21 mouse cellular contexts compared by ENCODE assay signal in genomic region chr3:96098168-96098567, GRCm38 (mm10). TPM values are rescaled to one million over a fixed set of nuclear protein-coding genes. Genes with fewer than 3 reads are reported as not detected.
DNase-seq lines count a peak whose midpoint lies in the region; ATAC-seq and TF ChIP-seq lines count a peak whose summit lies in the region.
"Had no signal": no experiment of that assay in that cellular context is flagged by ENCODE, and none has a peak within 500 bp of the region (broad histone marks: within the 10 kb centered on the region; RNA-seq: fewer than 3 reads in every experiment).

No protein-coding gene starts in this region.

- DNase-seq in Patski (ENCODE audit: low read depth, low spot score): no peak
- DNase-seq in natural killer cell, adult 2 months (ENCODE audit: low spot score in 2 of 2): no peak
- no peak for DNase-seq in retina, embryonic 14.5 days (ENCODE audit: low spot score)
- DNase-seq: cerebellum, adult 11 months; cerebellum, adult 9-11 months; liver, embryonic 13.5 days; thymus, adult 2 months; thymus, postnatal 36 days had no signal

- no peak overlapping the region for H3K9ac ChIP-seq in intestine, postnatal 0 days (ENCODE audit: low read depth, low read length)
- H3K9ac ChIP-seq in intestine, embryonic 15.5 days: no peak overlapping the region
- no peak overlapping the region for H3K9ac ChIP-seq in stomach, embryonic 15.5 days
- H3K9ac ChIP-seq in midbrain, embryonic 15.5 days: no peak overlapping the region
- H3K9ac ChIP-seq: embryonic facial prominence, embryonic 13.5 days; heart, embryonic 15.5 days; liver, embryonic 13.5 days; midbrain, embryonic 13.5 days; neural tube, embryonic 12.5 days had no signal

- H3K4me2 ChIP-seq in intestine, postnatal 0 days (replicated peaks; ENCODE audit: low read depth): no peak overlapping the region
- no peak overlapping the region for H3K4me2 ChIP-seq in intestine, embryonic 15.5 days (replicated peaks)
- H3K4me2 ChIP-seq in stomach, embryonic 15.5 days: no peak overlapping the region
- no peak overlapping the region for H3K4me2 ChIP-seq in midbrain, embryonic 15.5 days
- H3K4me2 ChIP-seq: embryonic facial prominence, embryonic 13.5 days; heart, embryonic 15.5 days; liver, embryonic 13.5 days; midbrain, embryonic 13.5 days; neural tube, embryonic 12.5 days had no signal

- ATAC-seq in intestine, postnatal 0 days: no peak
- ATAC-seq in intestine, embryonic 15.5 days: no peak
- ATAC-seq in Patski: peak; percentile 12
- ATAC-seq in megakaryocyte, adult 5-6 weeks (ENCODE audit: poor library complexity, severe bottlenecking): peak; percentile 24; the same call in 1 of the 2 replicates
- ATAC-seq in stomach, embryonic 15.5 days (ENCODE audit: insufficient read depth, low FRiP score, low read depth): no peak
- no peak for ATAC-seq in midbrain, embryonic 15.5 days (replicated peaks)
- ATAC-seq: forebrain, embryonic 16.5 days; midbrain, embryonic 13.5 days had no signal

- CTCF ChIA-PET in Patski (lab: Charles Lee): interaction anchor here (0.9 to 2.4 kb wide), 14 partner anchors 8 to 121 kb away, joined by 3 to 16 read pairs (median 4); partner anchors contain the start of genes Bola1 and Hist2h2ab

- TF ChIP-seq CTCF in intestine, postnatal 0 days (IDR thresholded peaks at IDR 0.05; ENCODE audit: low read depth): no peak
- no peak for TF ChIP-seq CTCF in Patski (IDR thresholded peaks at IDR 0.05)

- H3K36me3 ChIP-seq in intestine, postnatal 0 days (ENCODE audit: control insufficient read depth, insufficient read depth): no peaks in the 10 kb centered on the region
- no peaks in the 10 kb centered on the region for H3K36me3 ChIP-seq in intestine, embryonic 15.5 days
- H3K36me3 ChIP-seq in stomach, embryonic 15.5 days: no peaks in the 10 kb centered on the region
- no peaks in the 10 kb centered on the region for H3K36me3 ChIP-seq in midbrain, embryonic 15.5 days (replicated peaks)
- H3K36me3 ChIP-seq: embryonic facial prominence, embryonic 13.5 days; heart, embryonic 15.5 days; liver, embryonic 13.5 days; midbrain, embryonic 13.5 days; neural tube, embryonic 12.5 days had no signal

- 62% methylated on average over 4 of the region's 4 CpGs for WGBS in intestine, postnatal 0 days
- WGBS in intestine, embryonic 15.5 days: 62% methylated on average over 4 of the region's 4 CpGs
- 51% methylated on average over 4 of the region's 4 CpGs for WGBS in stomach, embryonic 15.5 days
- 70% methylated on average over 4 of the region's 4 CpGs for WGBS in midbrain, embryonic 15.5 days

- POLR2A ChIA-PET in Patski (lab: Charles Lee): interaction anchor here (1.0 to 2.3 kb wide), 4 partner anchors 8 to 63 kb away, joined by 3 to 16 read pairs (median 4); partner anchors contain the start of gene Mtmr11

- H3K27me3 ChIP-seq in intestine, postnatal 0 days (replicated peaks; ENCODE audit: control insufficient read depth, insufficient read depth, low read length): no peaks in the 10 kb centered on the region
- no peaks in the 10 kb centered on the region for H3K27me3 ChIP-seq in intestine, embryonic 15.5 days (replicated peaks)
- no peaks in the 10 kb centered on the region for H3K27me3 ChIP-seq in Patski
- H3K27me3 ChIP-seq in stomach, embryonic 15.5 days (replicated peaks): no peaks in the 10 kb centered on the region
- H3K27me3 ChIP-seq in midbrain, embryonic 15.5 days (replicated peaks): no peaks in the 10 kb centered on the region
- H3K27me3 ChIP-seq: embryonic facial prominence, embryonic 13.5 days; heart, embryonic 15.5 days; liver, embryonic 13.5 days; midbrain, embryonic 13.5 days; neural tube, embryonic 12.5 days had no signal

- H3K9me3 ChIP-seq in intestine, postnatal 0 days (ENCODE audit: control insufficient read depth): no peaks in the 10 kb centered on the region
- H3K9me3 ChIP-seq in intestine, embryonic 15.5 days: no peaks in the 10 kb centered on the region
- no peaks in the 10 kb centered on the region for H3K9me3 ChIP-seq in stomach, embryonic 15.5 days
- H3K9me3 ChIP-seq in midbrain, embryonic 15.5 days: no peaks in the 10 kb centered on the region
- H3K9me3 ChIP-seq: embryonic facial prominence, embryonic 13.5 days; heart, embryonic 15.5 days; liver, embryonic 13.5 days; midbrain, embryonic 13.5 days; neural tube, embryonic 12.5 days had no signal

- H3K27ac ChIP-seq in intestine, postnatal 0 days (ENCODE audit: low read depth, low read length): peak overlapping the region; percentile 28; the same call in 1 of the 2 replicates
- no peak overlapping the region for H3K27ac ChIP-seq in intestine, embryonic 15.5 days
- peak overlapping the region; percentile 60; the same call in 1 of the 2 replicates for H3K27ac ChIP-seq in stomach, embryonic 15.5 days
- H3K27ac ChIP-seq in midbrain, embryonic 15.5 days: no peak overlapping the region
- H3K27ac ChIP-seq: embryonic facial prominence, embryonic 13.5 days; gastrocnemius, adult 2 months; heart, embryonic 15.5 days; layer of hippocampus, adult 2 months; left cerebral cortex, adult 2 months; liver, embryonic 13.5 days; midbrain, embryonic 13.5 days; neural tube, embryonic 12.5 days had no signal

- H3K4me1 ChIP-seq in intestine, postnatal 0 days (replicated peaks; ENCODE audit: control insufficient read depth, insufficient read depth, low read length): no peaks in the 10 kb centered on the region; the same call in 1 of the 2 replicates
- peaks cover 13% of the 10 kb centered on the region; the same call in 1 of the 2 replicates for H3K4me1 ChIP-seq in intestine, embryonic 15.5 days (replicated peaks)
- H3K4me1 ChIP-seq in stomach, embryonic 15.5 days: peaks cover 15% of the 10 kb centered on the region; the same call in 1 of the 2 replicates
- H3K4me1 ChIP-seq in midbrain, embryonic 15.5 days: peaks cover 7% of the 10 kb centered on the region

- in situ Hi-C loops in Patski (cut with MboI; ENCODE audit: low pct_unique_long_range_greater_than_20kb): no loop called here

- no peak overlapping the region for H3K4me3 ChIP-seq in intestine, postnatal 0 days (ENCODE audit: low read depth, low read length)
- no peak overlapping the region for H3K4me3 ChIP-seq in intestine, embryonic 15.5 days (replicated peaks)
- no peak overlapping the region for H3K4me3 ChIP-seq in stomach, embryonic 15.5 days (replicated peaks)
- no peak overlapping the region for H3K4me3 ChIP-seq in midbrain, embryonic 15.5 days
- H3K4me3 ChIP-seq: embryonic facial prominence, embryonic 13.5 days; gastrocnemius, adult 2 months; heart, embryonic 15.5 days; layer of hippocampus, adult 2 months; left cerebral cortex, adult 2 months; liver, embryonic 13.5 days; midbrain, embryonic 13.5 days; neural tube, embryonic 12.5 days had no signal

RNA-seq across cellular contexts. Expression of gene Otud7b, which starts 6.2 kb away (rescaled TPM):
- 16.6 and 17.0 TPM in 2 replicates for polyA plus RNA-seq in intestine, postnatal 0 days (2015; fragmentation: Nextera tagmentation; extraction: Ambion mirVana)
- polyA plus RNA-seq in intestine, embryonic 15.5 days (2015; fragmentation: Nextera tagmentation; extraction: Ambion mirVana): 18.7 and 19.8 TPM in 2 replicates
- 45.3 TPM for polyA plus RNA-seq in Patski (2021)
- 1.2 and 1.3 TPM in 2 replicates for total RNA-seq in megakaryocyte, adult 5-6 weeks (2015)
- total RNA-seq in megakaryocyte, adult 5-6 weeks (2017): 3.1 and 4.8 TPM in 2 replicates
- polyA plus RNA-seq in stomach, embryonic 15.5 days (2015; fragmentation: Nextera tagmentation; extraction: Ambion mirVana): 20.0 and 22.3 TPM in 2 replicates
- polyA plus RNA-seq in midbrain, embryonic 15.5 days (2015; fragmentation: Nextera tagmentation; extraction: Ambion mirVana): 7.7 and 8.2 TPM in 2 replicates

RNA-seq across cellular contexts. Expression of gene Vps45, which starts 39.9 kb away (rescaled TPM):
- 22.5 and 27.1 TPM in 2 replicates for polyA plus RNA-seq in intestine, postnatal 0 days (2015; fragmentation: Nextera tagmentation; extraction: Ambion mirVana)
- 28.4 and 32.4 TPM in 2 replicates for polyA plus RNA-seq in intestine, embryonic 15.5 days (2015; fragmentation: Nextera tagmentation; extraction: Ambion mirVana)
- 36.2 TPM for polyA plus RNA-seq in Patski (2021)
- total RNA-seq in megakaryocyte, adult 5-6 weeks (2015): 23.8 and 31.2 TPM in 2 replicates
- 9.5 and 11.6 TPM in 2 replicates for total RNA-seq in megakaryocyte, adult 5-6 weeks (2017)
- 33.9 and 35.1 TPM in 2 replicates for polyA plus RNA-seq in stomach, embryonic 15.5 days (2015; fragmentation: Nextera tagmentation; extraction: Ambion mirVana)
- polyA plus RNA-seq in midbrain, embryonic 15.5 days (2015; fragmentation: Nextera tagmentation; extraction: Ambion mirVana): 64.4 and 65.6 TPM in 2 replicates

Comparison
In these comparisons a context has a peak if more than half of its experiments do, and no peak if none do; other contexts are left out.
1. H3K27ac ChIP-seq: peak in intestine, postnatal 0 days (single experiment) and stomach, embryonic 15.5 days (single experiment); none in intestine, embryonic 15.5 days (single experiment) and midbrain, embryonic 15.5 days (single experiment).
2. ATAC-seq: peak in Patski (single experiment) and megakaryocyte, adult 5-6 weeks (single experiment); none in intestine, postnatal 0 days (single experiment), intestine, embryonic 15.5 days (single experiment), stomach, embryonic 15.5 days (single experiment) and midbrain, embryonic 15.5 days (single experiment).